Mouse (Mus musculus) retina, postnatal 7 days (tissue): ENCODE measurements around the gene Olfr907.

Experiments used
- DNase-seq: peaks from one replicate; pipeline ENCODE4 v3.0.0-alpha.2; 2012; ENCODE audit warnings: low read depth, low spot score

Gene Olfr907

GRCm38 (mm10) chr9:38495501-38495900 is at the start of gene Olfr907:
Gene Olfr907, plus strand, starts transcription at chr9:38495801.
- DNase-seq: no peak

GRCm38 (mm10) chr9:38447352-38447751 is 48.2 kb upstream of the Olfr907 start, which contains the start of gene Olfr902:
Gene Olfr902, plus strand, starts transcription at chr9:38447652.
- DNase-seq: no peak

GRCm38 (mm10) chr9:38462844-38463243 is 32.8 kb upstream of the Olfr907 start, which contains the start of gene Olfr904:
Gene Olfr904, plus strand, starts transcription at chr9:38463144.
- no peak for DNase-seq

GRCm38 (mm10) chr9:38470807-38471206 is 24.8 kb upstream of the Olfr907 start, which contains the start of gene Olfr905:
Gene Olfr905, plus strand, starts transcription at chr9:38471107.
- DNase-seq: no peak

- DNase-seq: no peak
These were observed 8.8 kb upstream of the Olfr907 start, which contains the start of gene Olfr906 for GRCm38 (mm10) chr9:38486785-38487184. Gene Olfr906, plus strand, starts transcription at chr9:38487085.

- DNase-seq: no peak
These were observed 16.8 kb downstream of the Olfr907 start for GRCm38 (mm10) chr9:38512353-38512752.

GRCm38 (mm10) chr9:38521280-38521679 is 25.7 kb downstream of the Olfr907 start, which contains the start of gene Olfr911-ps1:
Gene Olfr911-ps1, plus strand, starts transcription at chr9:38521580.
- no peak for DNase-seq

- DNase-seq: no peak
These were observed 41.9 kb downstream of the Olfr907 start, which contains the start of gene Olfr910 for GRCm38 (mm10) chr9:38537549-38537948. Gene Olfr910, plus strand, starts transcription at chr9:38537849.
